Mouse (Mus musculus): ENCODE results near the gene B430306N03Rik.

- TF ChIP-seq CTCF (IDR thresholded peaks at IDR 0.05; ENCODE audit: low read depth, low read length), result no peak
- no peak for TF ChIP-seq POLR2A (IDR thresholded peaks at IDR 0.05; ENCODE audit: borderline replicate concordance, low read depth, low read length)
These were observed 9.7 kb downstream of the B430306N03Rik start for GRCm38 (mm10) chr17:48325638-48326037.
